Mouse (Mus musculus): ENCODE measurements at regions not wholly inside any gene's neighbourhood (a gene's known extent, or its start where the extent isn't known, plus 50 kb on each side); places are given as distances from the start of the nearest gene placed in this dataset.

DNA sequence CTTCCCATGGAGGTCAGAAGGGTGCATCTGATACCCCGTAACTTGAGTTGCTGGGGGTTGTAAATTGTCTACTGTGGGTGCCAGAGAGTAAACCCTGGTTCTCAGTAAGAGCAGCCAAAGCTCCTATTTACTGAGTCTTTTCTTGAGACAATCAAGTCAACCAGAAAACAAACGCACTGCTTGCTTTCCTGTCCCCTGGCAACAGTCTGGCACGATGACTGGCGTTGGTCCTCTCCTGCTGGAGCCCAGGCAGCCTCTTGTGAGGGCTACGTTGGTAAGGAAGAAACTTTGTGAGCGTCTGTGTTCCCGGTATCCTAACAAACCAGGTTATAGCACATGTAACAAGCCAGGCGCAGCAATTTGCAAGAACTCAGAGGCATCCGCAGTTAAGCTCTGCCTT, 117.2 kb upstream of the Dap start:
- no peak for ATAC-seq (ENCODE audit: low FRiP score, low read depth)
- 66% methylated on average over 9 of the region's 9 CpGs for WGBS

GRCm38 (mm10) chr15:31113216-31113615, 110.9 kb upstream of the Dap start:
- H3K27me3 ChIP-seq (ENCODE audit: control insufficient read depth, insufficient read depth, low read length): no peaks in the 10 kb centered on the region
- H3K27ac ChIP-seq (replicated peaks; ENCODE audit: low read depth, low read length): no peak overlapping the region
- no peaks in the 10 kb centered on the region for H3K9me3 ChIP-seq (ENCODE audit: control insufficient read depth, low read length)
- H3K36me3 ChIP-seq (ENCODE audit: control insufficient read depth, insufficient read depth, low read length): no peaks in the 10 kb centered on the region
- TF ChIP-seq POLR2A (IDR thresholded peaks at IDR 0.05; ENCODE audit: borderline replicate concordance, extremely low read depth, insufficient read depth, insufficient read length): no peak
- peak; percentile 36 for DNase-seq (ENCODE audit: low spot score)
- no peak for ATAC-seq (ENCODE audit: low FRiP score, low read depth)
- no peak overlapping the region for H3K4me3 ChIP-seq (replicated peaks; ENCODE audit: low read length)
- no peak overlapping the region for H3K9ac ChIP-seq (ENCODE audit: low read depth, low read length, severe bottlenecking)
- H3K4me2 ChIP-seq (replicated peaks; ENCODE audit: low read depth, low read length, severe bottlenecking): no peak overlapping the region
- H3K4me1 ChIP-seq (ENCODE audit: control insufficient read depth, insufficient read depth, low read length): no peaks in the 10 kb centered on the region
- 41% methylated on average over 1 of the region's 1 CpGs for WGBS

More for the DNA sequence above, 117.2 kb upstream of the Dap start:
- no peaks in the 10 kb centered on the region for H3K27me3 ChIP-seq (ENCODE audit: control insufficient read depth, insufficient read depth, low read length)
- TF ChIP-seq POLR2A (IDR thresholded peaks at IDR 0.05; ENCODE audit: borderline replicate concordance, extremely low read depth, insufficient read depth, insufficient read length): no peak
- H3K9me3 ChIP-seq (ENCODE audit: control insufficient read depth, low read length): no peaks in the 10 kb centered on the region
- no peak overlapping the region for H3K9ac ChIP-seq (ENCODE audit: low read depth, low read length, severe bottlenecking)
- H3K36me3 ChIP-seq (ENCODE audit: control insufficient read depth, insufficient read depth, low read length): no peaks in the 10 kb centered on the region
- no peaks in the 10 kb centered on the region; the same call in 1 of the 2 replicates for H3K4me1 ChIP-seq (ENCODE audit: control insufficient read depth, insufficient read depth, low read length)
- H3K4me2 ChIP-seq (replicated peaks; ENCODE audit: low read depth, low read length, severe bottlenecking): no peak overlapping the region
- DNase-seq (ENCODE audit: low spot score): no peak
- H3K27ac ChIP-seq (replicated peaks; ENCODE audit: low read depth, low read length): no peak overlapping the region
- H3K4me3 ChIP-seq (replicated peaks; ENCODE audit: low read length): no peak overlapping the region

GRCm38 (mm10) chr15:31117338-31117737, 106.8 kb upstream of the Dap start:
- Histone ChIP-seq H3K36me3 (ENCODE audit: control insufficient read depth, insufficient read depth, low read length) (no peaks in the 10 kb centered on the region), H3K27ac (replicated peaks; ENCODE audit: low read depth, low read length) (no peak overlapping the region), H3K4me1 (ENCODE audit: control insufficient read depth, insufficient read depth, low read length) (no peaks in the 10 kb centered on the region), H3K27me3 (ENCODE audit: control insufficient read depth, insufficient read depth, low read length) (no peaks in the 10 kb centered on the region), H3K9me3 (ENCODE audit: control insufficient read depth, low read length) (no peaks in the 10 kb centered on the region), H3K9ac (ENCODE audit: low read depth, low read length, severe bottlenecking) (no peak overlapping the region), H3K4me2 (replicated peaks; ENCODE audit: low read depth, low read length, severe bottlenecking) (no peak overlapping the region), H3K4me3 (replicated peaks; ENCODE audit: low read length) (no peak overlapping the region)
- TF ChIP-seq POLR2A (IDR thresholded peaks at IDR 0.05; ENCODE audit: borderline replicate concordance, extremely low read depth, insufficient read depth, insufficient read length): no peak
- DNase-seq (ENCODE audit: low spot score) (no peak), ATAC-seq (ENCODE audit: low FRiP score, low read depth) (no peak)

DNA sequence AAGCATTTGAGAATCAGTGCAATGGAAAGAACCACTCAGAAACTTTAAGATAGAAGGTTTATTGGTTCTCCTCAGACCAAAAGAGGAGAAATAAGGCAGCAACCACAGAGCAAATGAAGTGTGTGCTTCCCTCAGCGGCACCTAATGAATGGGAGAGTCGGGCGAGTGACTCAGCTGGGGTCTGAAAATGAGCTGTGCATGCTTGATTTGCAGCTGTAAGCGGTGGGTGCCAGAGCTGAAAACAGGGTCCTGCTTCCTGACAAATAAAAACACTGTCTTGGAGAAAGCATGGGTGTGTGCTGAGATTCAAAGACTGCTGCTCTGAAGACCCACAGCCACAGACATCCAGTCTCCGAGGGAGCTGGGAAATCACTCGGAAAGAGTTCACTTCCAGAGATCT, 104.0 kb upstream of the Dap start:
- Histone ChIP-seq H3K4me3 (replicated peaks; ENCODE audit: low read length) (no peak overlapping the region), H3K4me2 (replicated peaks; ENCODE audit: low read depth, low read length, severe bottlenecking) (no peak overlapping the region), H3K27ac (replicated peaks; ENCODE audit: low read depth, low read length) (no peak overlapping the region), H3K4me1 (ENCODE audit: control insufficient read depth, insufficient read depth, low read length) (no peaks in the 10 kb centered on the region), H3K27me3 (ENCODE audit: control insufficient read depth, insufficient read depth, low read length) (no peaks in the 10 kb centered on the region), H3K36me3 (ENCODE audit: control insufficient read depth, insufficient read depth, low read length) (no peaks in the 10 kb centered on the region), H3K9ac (ENCODE audit: low read depth, low read length, severe bottlenecking) (no peak overlapping the region), H3K9me3 (ENCODE audit: control insufficient read depth, low read length) (no peaks in the 10 kb centered on the region)
- WGBS: 51% methylated on average over 6 of the region's 6 CpGs
- no peak for DNase-seq (ENCODE audit: low spot score)
- ATAC-seq (ENCODE audit: low FRiP score, low read depth): no peak
- no peak for TF ChIP-seq POLR2A (IDR thresholded peaks at IDR 0.05; ENCODE audit: borderline replicate concordance, extremely low read depth, insufficient read depth, insufficient read length)

GRCm38 (mm10) chr15:31125784-31126183, 98.3 kb upstream of the Dap start:
- no peaks in the 10 kb centered on the region for H3K27me3 ChIP-seq (ENCODE audit: control insufficient read depth, insufficient read depth, low read length)
- no peaks in the 10 kb centered on the region for H3K9me3 ChIP-seq (ENCODE audit: control insufficient read depth, low read length)
- H3K36me3 ChIP-seq (ENCODE audit: control insufficient read depth, insufficient read depth, low read length): no peaks in the 10 kb centered on the region
- H3K9ac ChIP-seq (ENCODE audit: low read depth, low read length, severe bottlenecking): no peak overlapping the region
- TF ChIP-seq POLR2A (IDR thresholded peaks at IDR 0.05; ENCODE audit: borderline replicate concordance, extremely low read depth, insufficient read depth, insufficient read length): no peak
- H3K4me2 ChIP-seq (replicated peaks; ENCODE audit: low read depth, low read length, severe bottlenecking): no peak overlapping the region
- no peak overlapping the region for H3K4me3 ChIP-seq (replicated peaks; ENCODE audit: low read length)
- ATAC-seq (ENCODE audit: low FRiP score, low read depth): no peak
- H3K4me1 ChIP-seq (ENCODE audit: control insufficient read depth, insufficient read depth, low read length): no peaks in the 10 kb centered on the region
- H3K27ac ChIP-seq (replicated peaks; ENCODE audit: low read depth, low read length): no peak overlapping the region
- no peak for DNase-seq (ENCODE audit: low spot score)
- WGBS: 82% methylated on average over 1 of the region's 1 CpGs

- H3K9ac ChIP-seq (ENCODE audit: low read depth, low read length, severe bottlenecking): no peak overlapping the region
- no peak for ATAC-seq (ENCODE audit: low FRiP score, low read depth)
- H3K36me3 ChIP-seq (ENCODE audit: control insufficient read depth, insufficient read depth, low read length): no peaks in the 10 kb centered on the region
- no peak for DNase-seq (ENCODE audit: low spot score)
- no peak overlapping the region for H3K4me3 ChIP-seq (replicated peaks; ENCODE audit: low read length)
- 67% methylated on average over 3 of the region's 3 CpGs for WGBS
- no peaks in the 10 kb centered on the region for H3K27me3 ChIP-seq (ENCODE audit: control insufficient read depth, insufficient read depth, low read length)
- no peak for TF ChIP-seq POLR2A (IDR thresholded peaks at IDR 0.05; ENCODE audit: borderline replicate concordance, extremely low read depth, insufficient read depth, insufficient read length)
- no peak overlapping the region for H3K27ac ChIP-seq (replicated peaks; ENCODE audit: low read depth, low read length)
- H3K4me1 ChIP-seq (ENCODE audit: control insufficient read depth, insufficient read depth, low read length): no peaks in the 10 kb centered on the region
- H3K9me3 ChIP-seq (ENCODE audit: control insufficient read depth, low read length): no peaks in the 10 kb centered on the region
- no peak overlapping the region for H3K4me2 ChIP-seq (replicated peaks; ENCODE audit: low read depth, low read length, severe bottlenecking)
These were observed 97.1 kb upstream of the Dap start for GRCm38 (mm10) chr15:31126999-31127398.

All from limb, embryonic 14.5 days (tissue).